Mouse (Mus musculus) neutrophil, adult 5-6 weeks (primary cell): ENCODE results near the gene Stat5b. TPM values are rescaled to one million over a fixed set of nuclear protein-coding genes. Genes with fewer than 3 reads are reported as not detected.

Source experiments
- ATAC-seq: fragments of 151-379, 151-347 bp; 2 replicates; pipeline ENCODE4 v1.8.0; 2017; ENCODE audit warnings: mild to moderate bottlenecking, moderate TSS enrichment; ENCODE audit not compliant: insufficient number of reproducible peaks, poor library complexity, low FRiP score, severe bottlenecking; ENCODE audit errors: extremely low read depth
- total RNA-seq: library from RNA; stranded (forward); fragments of 200-1000 nt; gene quantifications from 2 replicates; pipeline ENCODE4 v1.2.3, GENCODE M21; 2017

The Stat5b gene
- total RNA-seq, 1 experiment from 2014 or later = 108 TPM

GRCm38 (mm10) chr11:100785774-100786173 is 64.8 kb downstream of the Stat5b start:
- no peak for ATAC-seq

GRCm38 (mm10) chr11:100784286-100784685 is 66.2 kb downstream of the Stat5b start:
- no peak for ATAC-seq

- ATAC-seq = no peak
These were observed 68.0 kb downstream of the Stat5b start for GRCm38 (mm10) chr11:100782568-100782967.

GRCm38 (mm10) chr11:100781763-100782475 is 68.6 kb downstream of the Stat5b start:
- ATAC-seq = no peak

- ATAC-seq = no peak
These were observed 70.3 kb downstream of the Stat5b start for GRCm38 (mm10) chr11:100780247-100780646.

- ATAC-seq = no peak
These were observed 72.5 kb downstream of the Stat5b start for GRCm38 (mm10) chr11:100778069-100778468.

- peak; percentile 64; the same call in 1 of the 2 replicates for ATAC-seq
These were observed 74.6 kb downstream of the Stat5b start for GRCm38 (mm10) chr11:100775921-100776320.

- no peak for ATAC-seq
These were observed 76.3 kb downstream of the Stat5b start for GRCm38 (mm10) chr11:100774261-100774660.

GRCm38 (mm10) chr11:100770646-100771408 is 79.7 kb downstream of the Stat5b start, which contains the start of gene Ghdc:
Gene Ghdc (minus strand): TSS chr11:100770957.
- ATAC-seq = peak; percentile 63

GRCm38 (mm10) chr11:100769980-100770379 is 80.5 kb downstream of the Stat5b start:
- ATAC-seq = no peak

- no peak for ATAC-seq
These were observed 82.7 kb downstream of the Stat5b start for GRCm38 (mm10) chr11:100767871-100768270.

GRCm38 (mm10) chr11:100766726-100767125 is 83.8 kb downstream of the Stat5b start:
- ATAC-seq = no peak

- ATAC-seq = no peak
These were observed 87.7 kb downstream of the Stat5b start, which contains the start of gene Hcrt for GRCm38 (mm10) chr11:100762831-100763230. Gene Hcrt (minus strand): TSS chr11:100762931.

- ATAC-seq = peak; percentile 44
These were observed 88.9 kb downstream of the Stat5b start for GRCm38 (mm10) chr11:100761547-100762045.

GRCm38 (mm10) chr11:100759611-100760233 is 90.8 kb downstream of the Stat5b start, which contains the start of gene Kcnh4:
Gene Kcnh4 (minus strand): TSS chr11:100759942.
- peak; percentile 75 for ATAC-seq

- no peak for ATAC-seq
These were observed 91.6 kb downstream of the Stat5b start for GRCm38 (mm10) chr11:100758707-100759610.

- no peak for ATAC-seq
These were observed 93.0 kb downstream of the Stat5b start for GRCm38 (mm10) chr11:100757566-100757965.

GRCm38 (mm10) chr11:100756476-100756875 is 94.0 kb downstream of the Stat5b start:
- no peak for ATAC-seq
